Mouse (Mus musculus) embryonic stem cell, embryonic (primary cell): ENCODE data around the gene Schip1.

Experiments
- CTCF ChIA-PET, 4 experiments: fragments of 300-600 bp in 2 of 4; fragments of 350-600 bp in 2 of 4; sonication (Branson Sonifier 250); formaldehyde crosslinking; loops; one replicate each; lab custom pipeline; 2022; ENCODE audit warnings: inconsistent platforms in 2 of 4; lab: Charles Lee
- POLR2A ChIA-PET, 4 experiments: fragments of 300-600 bp in 2 of 4; fragments of 350-600 bp in 2 of 4; sonication (Branson Sonifier 250); formaldehyde crosslinking; loops; one replicate each; lab custom pipeline; 2022; ENCODE audit warnings: antibody characterized with exemption in 4 of 4, inconsistent platforms in 1 of 4; lab: Charles Lee

Schip1 gene

DNA sequence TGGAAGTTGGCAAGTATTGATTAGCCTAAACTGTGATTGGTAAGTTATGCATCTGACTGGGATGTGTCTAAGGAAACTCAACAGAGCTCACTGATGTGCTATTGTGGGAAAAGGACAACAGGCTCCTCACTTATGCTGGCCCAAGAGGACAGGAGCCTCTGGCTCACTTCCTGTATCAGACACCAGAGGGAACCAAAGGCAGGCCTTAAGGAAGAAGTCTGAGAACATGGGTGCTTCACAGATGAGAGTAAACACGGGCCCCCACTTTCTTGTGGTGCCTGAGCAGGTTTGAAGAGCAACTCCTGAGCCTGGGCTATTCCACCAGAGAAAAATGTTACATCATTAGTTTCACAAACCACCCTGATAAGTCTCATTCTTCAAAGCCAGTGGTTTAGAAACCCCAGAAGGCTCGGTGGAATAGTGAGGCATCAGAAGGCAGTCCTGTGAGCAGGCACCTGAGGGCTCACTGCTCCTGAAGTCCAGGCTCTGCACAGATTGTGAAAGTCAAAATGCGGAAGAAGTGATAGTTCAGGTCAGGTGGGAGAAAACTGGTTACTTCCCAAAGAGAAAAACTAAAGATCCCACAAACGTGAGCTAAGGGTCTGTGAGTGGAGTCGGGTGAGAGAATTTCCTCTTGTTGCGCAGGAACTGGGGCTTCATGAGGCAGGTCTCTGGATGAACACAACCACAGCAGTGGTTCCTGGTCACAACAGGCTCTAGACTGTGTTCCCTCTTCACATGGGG is 582.0 kb downstream of the Schip1 start:
- ChIA-PET CTCF (no interaction called here), POLR2A (no interaction called here)

DNA sequence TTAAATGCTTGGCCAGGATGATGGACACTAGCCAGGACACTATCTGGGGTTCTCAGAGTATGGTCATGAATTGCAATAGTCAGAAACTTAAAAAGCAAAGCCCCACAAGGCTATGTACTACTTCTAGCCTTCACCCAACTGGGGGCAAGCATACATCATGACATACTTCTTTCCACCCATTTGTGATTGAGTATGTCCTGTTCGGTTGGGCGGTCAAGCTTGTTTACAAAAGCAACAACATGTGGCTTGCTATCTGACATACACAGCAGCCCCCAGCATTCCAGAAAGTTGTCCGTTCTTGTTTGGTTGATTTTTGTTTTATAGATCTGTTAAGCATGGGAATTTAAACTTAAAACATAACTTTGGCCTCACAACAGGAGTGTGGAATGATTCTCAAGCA is 582.7 kb downstream of the Schip1 start:
- POLR2A ChIA-PET = no interaction called here
- CTCF ChIA-PET = no interaction called here

DNA sequence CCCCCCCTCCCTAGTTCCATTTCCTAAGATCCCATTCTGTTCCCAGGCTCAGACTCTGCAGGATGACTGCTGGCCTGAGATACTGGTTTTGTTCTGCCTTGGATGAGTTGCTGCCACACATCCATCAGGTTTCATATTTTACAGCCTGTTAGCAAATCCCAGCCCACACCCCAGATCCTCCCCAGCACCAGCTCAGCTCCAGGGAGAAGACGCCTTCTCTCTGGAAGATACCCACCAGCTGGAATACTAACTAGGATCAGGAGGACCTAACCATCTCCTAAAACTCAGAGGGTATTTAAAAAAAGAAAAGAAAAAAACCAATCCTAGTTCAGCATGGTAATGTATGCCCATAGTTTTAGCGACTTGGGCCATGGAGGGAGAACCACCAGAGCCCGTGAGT is 585.6 kb downstream of the Schip1 start:
- CTCF ChIA-PET = no interaction called here
- POLR2A ChIA-PET = no interaction called here

DNA sequence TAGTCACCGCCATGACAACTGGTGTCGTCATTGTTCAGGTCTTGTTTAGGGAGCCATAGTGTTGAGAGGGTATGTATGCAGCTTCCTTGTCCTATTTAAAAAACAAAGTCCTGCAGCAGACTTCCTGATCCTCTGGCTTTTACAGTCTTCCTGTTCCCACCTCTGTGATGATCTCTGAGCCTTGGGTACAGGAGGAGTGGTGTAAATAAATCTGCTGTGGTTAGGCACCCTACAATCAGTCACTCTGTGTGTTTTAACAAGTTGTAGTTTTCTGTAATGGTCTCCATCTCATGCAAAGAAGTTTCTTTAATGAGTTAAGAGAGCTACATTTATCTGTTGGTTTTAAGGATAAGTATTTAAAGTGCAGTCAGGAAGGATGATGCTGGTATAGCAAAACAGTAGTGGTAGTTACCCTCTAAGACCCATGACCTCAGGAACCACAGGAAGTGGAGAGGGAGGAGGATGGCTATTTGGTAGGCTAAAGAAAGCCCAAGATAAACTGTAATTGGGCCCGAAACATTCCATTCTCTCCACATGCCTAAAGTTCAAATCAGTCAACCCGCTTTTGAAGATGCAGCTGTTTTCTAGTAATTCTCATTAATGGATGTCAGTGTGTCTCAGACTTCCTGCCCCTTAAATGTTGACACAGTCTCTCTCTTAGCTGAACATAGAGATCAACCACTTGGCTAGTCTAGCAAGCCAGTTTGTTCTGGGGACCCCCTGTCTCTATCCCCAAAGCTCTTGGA is 592.2 kb downstream of the Schip1 start:
- CTCF ChIA-PET = no interaction called here
- POLR2A ChIA-PET = interaction anchor here in 1 of 4 experiments (1.0 kb wide), 1 partner anchor 18 kb away, joined by 3 read pairs; no protein-coding TSS in a partner anchor

DNA sequence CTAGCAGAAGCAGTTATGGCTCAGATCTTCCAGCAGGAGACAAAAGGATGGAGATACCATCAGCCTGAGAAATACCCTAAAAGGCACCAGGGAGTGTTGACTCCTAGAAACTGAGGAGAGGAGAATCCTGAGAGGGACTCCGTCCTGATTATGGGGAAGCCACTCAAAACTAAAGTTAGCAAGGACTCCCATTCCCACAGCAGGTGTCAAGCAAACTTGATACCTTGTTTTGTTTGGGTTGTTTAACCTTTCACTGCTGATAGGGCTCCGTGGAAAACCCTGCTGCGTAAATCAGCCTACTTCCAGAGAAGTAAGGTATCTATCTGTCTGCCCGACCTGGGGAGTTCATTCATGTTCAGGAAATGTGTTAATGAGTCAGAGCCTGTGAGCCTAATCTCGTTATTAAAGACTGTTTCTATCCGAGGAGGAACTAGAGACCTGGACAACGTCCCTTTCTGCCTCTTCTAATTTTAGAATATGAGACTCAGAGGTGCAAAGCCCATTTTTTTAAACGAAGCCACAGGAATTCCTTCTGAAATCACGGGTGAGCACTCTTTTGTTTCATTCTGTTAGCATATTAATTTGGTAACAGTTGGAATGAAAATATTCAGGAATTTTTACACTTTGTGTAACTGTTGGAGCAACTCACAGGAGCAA is 593.1 kb downstream of the Schip1 start:
- ChIA-PET POLR2A (no interaction called here), CTCF (no interaction called here)

DNA sequence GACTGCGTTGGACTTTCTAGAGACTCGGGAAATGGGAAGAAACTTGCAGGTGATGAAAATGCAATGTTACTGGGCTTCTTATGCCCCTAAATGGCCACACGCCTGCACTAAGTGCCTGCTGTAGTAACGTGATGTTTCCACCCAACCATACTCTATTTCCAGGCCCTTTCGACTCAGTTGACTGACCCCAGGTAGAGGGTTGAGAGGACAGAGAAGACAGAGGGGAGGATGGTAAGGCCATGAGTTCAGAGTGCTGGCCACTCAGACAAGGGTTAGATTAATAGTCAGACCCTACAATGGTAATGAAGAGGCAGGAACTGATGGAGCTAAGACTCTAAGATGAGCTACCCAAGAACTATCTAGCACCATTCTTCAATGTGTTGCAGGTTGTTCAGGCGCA is 595.4 kb downstream of the Schip1 start:
- CTCF ChIA-PET = no interaction called here

DNA sequence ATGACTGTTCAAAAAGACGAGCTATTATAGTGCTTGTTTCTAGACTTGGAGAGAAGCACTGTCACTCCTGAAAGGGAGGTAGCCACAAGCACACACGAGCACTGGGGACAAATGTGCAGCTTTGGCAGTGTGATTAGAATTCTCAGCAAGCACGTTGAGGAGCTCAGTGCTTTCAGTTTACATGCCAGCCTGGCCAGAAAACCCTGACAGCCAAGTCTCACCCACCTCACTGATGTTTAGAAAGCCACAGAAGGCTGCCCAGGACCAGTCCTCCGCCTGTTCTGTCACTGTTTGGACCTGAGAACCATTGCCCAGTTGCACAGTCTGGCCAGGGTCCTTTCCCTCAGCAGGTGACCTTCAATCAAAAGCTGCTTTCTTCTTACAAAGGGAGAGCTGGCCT is 595.9 kb downstream of the Schip1 start:
- ChIA-PET POLR2A (interaction anchor here in 1 of 4 experiments (0.5 kb wide), 1 partner anchor 86 kb away, joined by 4 read pairs; no protein-coding TSS in a partner anchor), CTCF (no interaction called here)

More for the DNA sequence above, 595.4 kb downstream of the Schip1 start:
- POLR2A ChIA-PET = no interaction called here

DNA sequence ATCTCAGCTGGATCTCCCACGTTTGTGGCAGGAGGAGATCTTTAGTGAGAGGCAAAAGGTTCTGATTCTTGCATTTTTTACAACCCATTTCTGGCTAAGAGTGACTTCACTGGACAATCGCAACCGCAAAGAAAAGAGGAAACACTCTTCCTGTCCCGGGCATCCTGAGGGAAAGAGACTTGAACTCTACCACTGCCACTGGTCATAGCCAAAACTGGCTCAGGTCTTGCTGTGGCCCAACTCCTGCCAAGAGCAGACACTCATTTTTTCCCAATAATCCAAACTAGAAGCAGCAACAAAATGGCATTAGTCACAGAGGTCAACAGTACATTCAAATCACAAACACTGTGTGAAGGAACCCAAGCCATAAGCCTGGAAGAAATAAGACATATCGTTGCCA is 597.8 kb downstream of the Schip1 start:
- POLR2A ChIA-PET = no interaction called here
- CTCF ChIA-PET = no interaction called here

DNA sequence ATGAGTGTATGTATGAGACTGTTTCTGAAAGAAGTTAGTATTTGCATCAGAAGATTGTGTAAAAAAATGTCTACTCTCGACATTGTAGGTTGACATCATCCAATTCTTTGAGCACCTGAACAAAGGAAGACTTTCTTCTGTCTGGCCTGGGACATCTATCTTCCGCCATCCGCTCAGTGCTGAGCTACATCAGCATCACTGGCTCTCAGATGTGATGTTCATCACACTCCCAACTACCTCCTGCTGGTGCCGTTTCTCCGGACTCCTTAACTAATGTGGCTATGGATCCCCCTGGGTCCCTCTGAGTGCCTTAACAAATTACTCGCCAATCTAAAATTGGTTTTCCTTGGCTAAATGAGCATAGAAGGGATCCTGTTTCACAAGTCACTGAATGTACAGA is 599.7 kb downstream of the Schip1 start:
- ChIA-PET CTCF (no interaction called here), POLR2A (no interaction called here)

DNA sequence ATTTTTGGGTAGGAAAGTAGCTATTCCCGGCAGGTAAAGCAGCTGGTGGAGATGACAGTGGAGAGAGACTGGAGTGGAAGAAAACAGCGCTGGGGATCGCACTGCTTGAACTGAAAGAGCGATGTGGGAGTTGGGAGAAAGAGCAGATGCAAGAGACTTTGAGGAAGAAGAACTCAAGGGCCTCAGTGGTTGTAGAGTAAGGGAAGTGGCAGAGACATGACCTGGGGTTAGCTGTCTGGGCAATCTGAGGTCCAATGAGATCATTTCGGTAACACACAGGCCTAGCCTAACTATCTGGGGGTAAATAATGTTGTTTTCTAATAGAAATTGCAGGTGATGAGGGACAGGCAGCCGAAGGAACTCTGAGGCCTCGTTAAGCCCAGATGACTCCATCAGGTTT is 601.8 kb downstream of the Schip1 start:
- CTCF ChIA-PET = no interaction called here
- POLR2A ChIA-PET = no interaction called here

DNA sequence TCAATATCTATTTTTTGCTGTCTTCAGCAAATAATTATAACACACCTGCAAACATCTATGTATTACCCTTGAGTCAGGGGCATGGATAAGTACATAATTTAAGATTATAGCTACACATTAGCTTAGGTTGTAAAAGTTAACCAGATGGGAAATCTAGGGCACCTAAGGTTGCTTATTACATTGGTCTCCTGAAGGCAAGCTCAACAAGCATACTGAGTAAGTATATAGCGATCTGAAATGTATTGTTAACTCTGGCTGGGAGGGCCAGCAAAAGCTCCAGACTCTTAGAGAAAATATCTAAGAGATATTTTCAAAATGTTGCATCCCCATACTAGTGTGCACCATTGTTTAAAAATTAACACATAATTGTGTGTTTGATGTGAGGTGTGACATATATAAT is 603.2 kb downstream of the Schip1 start:
- ChIA-PET CTCF (no interaction called here), POLR2A (no interaction called here)

DNA sequence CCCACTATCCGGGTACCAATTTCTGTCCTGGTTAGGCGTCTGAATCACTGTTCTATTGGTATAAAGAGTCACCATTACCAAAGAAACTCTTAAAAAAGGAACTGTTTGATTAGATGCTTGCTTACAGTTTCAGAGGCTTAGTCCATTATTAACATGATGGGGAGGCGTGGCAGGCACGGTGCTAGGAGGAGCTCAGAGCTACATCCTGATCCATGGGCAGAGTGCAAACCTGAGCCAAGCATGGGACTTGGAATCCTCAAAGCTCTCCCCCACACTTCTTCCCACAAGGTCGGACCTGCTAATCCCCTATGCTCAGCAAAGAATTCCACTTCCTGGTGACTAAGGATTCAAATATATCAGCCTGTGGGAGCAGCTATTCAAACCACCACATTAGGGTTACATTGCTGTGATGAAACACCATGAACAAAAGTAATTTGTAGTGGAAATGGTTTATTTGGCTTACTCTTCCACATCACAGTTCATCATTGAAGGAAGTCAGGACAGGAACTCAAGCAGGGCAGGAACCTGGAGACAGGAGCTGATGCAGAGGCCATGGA is 604.9 kb downstream of the Schip1 start:
- CTCF ChIA-PET = interaction anchor here in 1 of 4 experiments (0.5 kb wide), 1 partner anchor 536 kb away, joined by 3 read pairs; no protein-coding TSS in a partner anchor
- POLR2A ChIA-PET = interaction anchor here in 1 of 4 experiments (0.9 kb wide), 1 partner anchor 88 kb away, joined by 4 read pairs; no protein-coding TSS in a partner anchor

DNA sequence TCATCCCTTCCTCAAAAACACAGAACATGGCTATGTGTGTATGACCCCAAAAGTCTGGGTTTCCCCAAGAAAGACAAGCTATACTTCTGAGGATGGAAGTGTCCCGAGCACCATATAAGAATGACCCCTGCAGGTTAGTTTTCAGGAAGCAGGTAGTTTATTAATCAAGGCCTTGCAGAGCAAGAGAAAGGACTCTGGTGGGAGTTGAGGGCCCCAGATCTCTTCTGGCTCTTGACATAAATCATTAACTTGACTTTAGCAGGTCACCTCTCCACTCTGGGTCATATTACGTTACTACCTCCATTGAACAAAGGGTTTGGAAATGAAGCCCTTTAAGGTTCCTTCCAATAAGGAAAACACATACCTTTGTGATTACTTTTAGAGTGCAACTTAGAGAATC is 610.1 kb downstream of the Schip1 start:
- ChIA-PET CTCF (no interaction called here), POLR2A (no interaction called here)

DNA sequence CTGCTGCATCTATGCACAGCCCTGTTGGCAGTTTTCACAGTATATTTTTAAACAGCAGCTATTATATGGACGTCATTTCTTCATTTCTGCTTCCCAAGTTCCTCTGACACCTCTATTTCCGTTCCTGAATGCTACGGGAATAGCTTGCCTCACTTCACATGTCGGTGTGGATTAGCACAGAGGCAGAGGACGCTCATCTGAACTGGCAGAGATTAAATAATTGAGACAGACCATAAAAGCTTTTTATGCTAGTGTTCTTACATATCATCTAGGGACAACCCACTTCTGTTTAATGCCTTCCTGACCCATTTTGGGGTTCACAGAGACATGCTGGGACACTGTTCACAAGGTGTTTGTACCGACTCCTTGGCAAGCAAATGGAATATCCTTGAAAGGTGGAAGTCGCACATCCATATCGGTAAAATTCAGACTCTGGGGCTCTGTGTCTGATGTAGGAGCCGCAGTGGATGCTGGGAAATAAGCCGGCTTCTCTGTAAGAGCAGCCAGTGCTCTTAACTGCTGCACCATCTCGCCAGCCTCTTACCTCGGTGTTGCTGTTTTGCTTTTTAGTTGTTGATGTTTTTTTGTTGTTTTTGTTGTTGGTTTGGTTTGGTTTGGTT is 610.7 kb downstream of the Schip1 start:
- ChIA-PET CTCF (interaction anchor here in 1 of 4 experiments (0.6 kb wide), 2 partner anchors 64 to 99 kb away, joined by 4 to 6 read pairs; no protein-coding TSS in a partner anchor), POLR2A (interaction anchor here in 2 of 4 experiments (0.7 to 1.6 kb wide), 2 partner anchors 18 to 191 kb away, joined by 3 to 5 read pairs; no protein-coding TSS in a partner anchor)
